In the genomic region with DNA sequence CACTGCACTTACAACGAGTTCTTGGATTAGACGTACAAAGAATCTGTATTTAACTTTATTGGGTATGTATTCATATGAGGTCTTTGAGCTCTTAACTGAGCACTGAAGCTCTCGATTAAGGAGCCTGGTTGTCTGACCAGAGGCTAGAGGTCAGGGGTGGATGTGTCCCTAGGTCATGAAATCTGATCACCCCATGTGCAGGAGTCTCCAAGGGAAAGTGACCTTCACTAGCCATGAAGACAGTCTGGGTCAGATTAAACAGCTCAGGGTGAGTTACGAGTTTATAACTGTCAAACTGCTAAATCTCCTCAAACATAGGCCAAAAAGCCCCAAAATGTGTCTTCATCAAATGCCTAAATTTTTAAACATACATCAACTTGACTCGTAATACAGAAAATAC, we compare ENCODE assay signal across 16 mouse cellular contexts.
"Had no signal": no experiment of that assay in that cellular context is flagged by ENCODE, and none has a peak within 500 bp of the region (broad histone marks: within the 10 kb centered on the region; RNA-seq: fewer than 3 reads in every experiment).

No protein-coding gene starts in this region.

- H3K36me3 ChIP-seq: midbrain, embryonic 13.5 days; midbrain, embryonic 15.5 days; neural tube, embryonic 12.5 days; stomach, embryonic 15.5 days had no signal

- H3K4me1 ChIP-seq: midbrain, embryonic 13.5 days; midbrain, embryonic 15.5 days; neural tube, embryonic 12.5 days; stomach, embryonic 15.5 days had no signal

- ATAC-seq: midbrain, embryonic 13.5 days; midbrain, embryonic 15.5 days had no signal

- DNase-seq: lung, adult 18-20 months; lung, embryonic 14.5 days; lung, postnatal 14 days; lung, postnatal 36 days; right cerebral cortex, postnatal 14 days; thymus, adult 2 months; thymus, postnatal 25 days; thymus, postnatal 4 days had no signal

- H3K9ac ChIP-seq: lung, embryonic 14.5 days; midbrain, embryonic 13.5 days; midbrain, embryonic 15.5 days; neural tube, embryonic 12.5 days; stomach, embryonic 15.5 days had no signal

- H3K4me2 ChIP-seq: lung, embryonic 14.5 days; midbrain, embryonic 11.5 days; midbrain, embryonic 13.5 days; midbrain, embryonic 15.5 days; neural tube, embryonic 12.5 days; stomach, embryonic 15.5 days had no signal

- H3K9me3 ChIP-seq: midbrain, embryonic 13.5 days; midbrain, embryonic 15.5 days; neural tube, embryonic 12.5 days; stomach, embryonic 15.5 days had no signal

- H3K27me3 ChIP-seq: megakaryocyte, embryonic 14.5 days; midbrain, embryonic 13.5 days; midbrain, embryonic 15.5 days; neural tube, embryonic 12.5 days; stomach, embryonic 15.5 days had no signal

- H3K4me3 ChIP-seq: megakaryocyte, embryonic 14.5 days; midbrain, embryonic 13.5 days; midbrain, embryonic 15.5 days; neural tube, embryonic 12.5 days; stomach, embryonic 15.5 days had no signal

- H3K27ac ChIP-seq: macrophage; midbrain, embryonic 13.5 days; midbrain, embryonic 15.5 days; neural tube, embryonic 12.5 days; stomach, embryonic 15.5 days; stomach, postnatal 0 days had no signal
